Mouse (Mus musculus) hematopoietic stem cell, adult 5-6 weeks (primary cell): Measurements from ENCODE around the gene Spata9. TPM values are rescaled to one million over a fixed set of nuclear protein-coding genes. Genes with fewer than 3 reads are reported as not detected.
A peak's percentile ranks its signal among the peaks of the same experiment; 100 is the strongest.

Experiments
- ATAC-seq, 2 experiments: fragments of 125-278 bp in 1 of 2; replicated peaks in 1 of 2; 2 replicates each; pipeline ENCODE4 v1.8.0; 2016 to 2017; ENCODE audit warnings: inconsistent platforms in 2 of 2, mild to moderate bottlenecking in 2 of 2, moderate number of reproducible peaks in 2 of 2, low read depth in 1 of 2, moderate TSS enrichment in 1 of 2; ENCODE audit not compliant: low FRiP score in 2 of 2, poor library complexity in 2 of 2, severe bottlenecking in 2 of 2, insufficient read depth in 1 of 2, low TSS enrichment in 1 of 2
- total RNA-seq: library from RNA; stranded (forward); fragments of 172-1452, 232-1000 nt; gene quantifications from 2 replicates; pipeline ENCODE4 v1.2.3, GENCODE M21; 2017

Spata9 gene
- total RNA-seq, 1 experiment from 2014 or later, result not detected

- ATAC-seq, result no peak
Measured at GRCm38 (mm10) chr13:75976218-75976617, 9.3 kb downstream of the Spata9 start.

GRCm38 (mm10) chr13:75976649-75977048, 9.7 kb downstream of the Spata9 start:
- no peak for ATAC-seq

- no peak for ATAC-seq
Measured at GRCm38 (mm10) chr13:75981901-75982300, 15.0 kb downstream of the Spata9 start.

GRCm38 (mm10) chr13:75988096-75988495, 21.1 kb downstream of the Spata9 start:
- no peak for ATAC-seq

GRCm38 (mm10) chr13:75992169-75993028, 25.4 kb downstream of the Spata9 start:
- ATAC-seq, result peak; percentile 74

- peak in 1 of 2 experiments; percentile 5; a peak in 2 of 4 replicates for ATAC-seq
Measured at GRCm38 (mm10) chr13:76003272-76003671, 36.3 kb downstream of the Spata9 start.

GRCm38 (mm10) chr13:76014511-76014910, 47.6 kb downstream of the Spata9 start:
- no peak for ATAC-seq

- 0 out of 4 replicates have a peak, but pooled peaks of 1 of the 2 experiments have one; percentile 34 for ATAC-seq
Measured at GRCm38 (mm10) chr13:76017465-76017864, 50.5 kb downstream of the Spata9 start.

GRCm38 (mm10) chr13:76017974-76018843, 51.3 kb downstream of the Spata9 start, which contains the start of gene Rfesd:
Gene Rfesd, minus strand, starts transcription at chr13:76018719.
- peak; percentile 91 to 95 for ATAC-seq

- peak in 1 of 2 experiments; percentile 11; a peak in 1 of 4 replicates for ATAC-seq
Measured at GRCm38 (mm10) chr13:76018844-76019400, 52.0 kb downstream of the Spata9 start.

- ATAC-seq, result 0 out of 4 replicates have a peak, but pooled peaks of 1 of the 2 experiments have one; percentile 8
Measured at GRCm38 (mm10) chr13:76021782-76022181, 54.8 kb downstream of the Spata9 start.

GRCm38 (mm10) chr13:76024588-76024987, 57.6 kb downstream of the Spata9 start:
- ATAC-seq, result no peak

GRCm38 (mm10) chr13:76042455-76042854, 75.5 kb downstream of the Spata9 start:
- no peak for ATAC-seq

- no peak for ATAC-seq
Measured at GRCm38 (mm10) chr13:76044971-76045370, 78.0 kb downstream of the Spata9 start.
